Mouse (Mus musculus): ENCODE results near the gene Htatip2.

Gene Htatip2

GRCm38 (mm10) chr7:49786618-49787382, 27.9 kb downstream of the Htatip2 start:
- DNase-seq = peak; percentile 91 to 94

DNA sequence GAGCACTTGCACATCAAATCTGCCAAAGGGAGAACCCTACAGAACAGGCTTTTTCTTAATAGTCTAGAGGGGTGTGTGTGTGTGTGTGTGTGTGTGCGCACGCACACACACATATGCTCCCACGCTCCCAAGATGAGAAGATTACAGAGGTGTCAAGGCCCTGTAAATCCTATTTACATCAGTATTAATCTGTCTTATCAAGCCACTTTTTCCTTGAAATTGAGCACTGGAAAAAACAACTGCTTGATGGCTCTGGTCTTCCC, 28.4 kb downstream of the Htatip2 start:
- no peak for DNase-seq

GRCm38 (mm10) chr7:49794304-49794703, 35.4 kb downstream of the Htatip2 start:
- DNase-seq = no peak

GRCm38 (mm10) chr7:49797171-49797570, 38.3 kb downstream of the Htatip2 start:
- no peak for DNase-seq

DNA sequence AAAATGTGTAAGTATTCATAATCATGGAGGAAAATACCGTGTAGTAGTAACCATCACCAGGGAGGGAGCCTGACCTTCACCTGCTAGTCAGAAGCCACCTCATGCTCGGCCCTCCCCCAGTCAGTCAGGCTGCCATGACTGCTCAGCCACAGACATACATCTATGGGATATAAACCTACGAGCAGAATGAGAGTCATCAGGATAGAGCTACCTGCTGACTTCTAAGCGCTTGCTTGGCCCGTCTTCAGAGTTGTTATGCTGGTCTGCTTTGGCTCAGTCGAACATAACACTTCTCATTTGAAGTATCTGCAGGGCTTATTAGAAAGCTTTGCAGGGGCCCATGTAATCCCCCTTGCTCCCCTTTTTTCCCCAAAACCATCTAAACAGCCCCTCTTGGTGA, 44.6 kb downstream of the Htatip2 start:
- DNase-seq = no peak

DNA sequence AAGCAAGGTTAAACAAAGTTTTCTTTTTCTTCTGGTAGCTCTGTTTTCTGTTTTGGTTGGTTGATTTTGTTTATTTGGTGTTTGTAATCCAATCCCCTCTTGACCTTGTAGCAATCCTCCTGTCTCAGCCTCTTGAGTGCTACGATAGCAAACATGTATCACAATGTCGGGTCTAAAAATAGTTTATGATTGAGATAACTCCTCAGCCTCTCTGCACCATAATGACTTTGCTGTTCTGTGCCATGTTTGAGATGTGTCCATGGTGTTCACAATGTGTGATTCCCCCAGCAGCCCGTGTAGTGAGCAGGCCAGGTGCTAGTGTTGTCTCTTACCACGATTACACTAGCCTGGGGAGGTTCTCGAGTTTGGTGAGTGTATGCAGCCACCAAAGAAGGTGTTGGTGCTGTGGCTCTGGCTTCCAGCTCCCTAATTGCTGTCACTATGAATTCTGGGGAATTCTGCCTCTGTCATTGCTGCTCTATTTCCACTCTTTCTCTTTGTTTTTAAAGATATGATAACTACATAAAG, 45.8 kb downstream of the Htatip2 start:
- no peak for DNase-seq

- no peak for DNase-seq
Observed at GRCm38 (mm10) chr7:49805618-49806017, 46.7 kb downstream of the Htatip2 start.

GRCm38 (mm10) chr7:49807093-49807682, 48.3 kb downstream of the Htatip2 start:
- no peak for DNase-seq

- peak in 1 of 2 experiments; percentile 34 for DNase-seq
Observed at GRCm38 (mm10) chr7:49807846-49808622, 49.1 kb downstream of the Htatip2 start.

GRCm38 (mm10) chr7:49809100-49809499, 50.2 kb downstream of the Htatip2 start:
- DNase-seq = no peak

DNA sequence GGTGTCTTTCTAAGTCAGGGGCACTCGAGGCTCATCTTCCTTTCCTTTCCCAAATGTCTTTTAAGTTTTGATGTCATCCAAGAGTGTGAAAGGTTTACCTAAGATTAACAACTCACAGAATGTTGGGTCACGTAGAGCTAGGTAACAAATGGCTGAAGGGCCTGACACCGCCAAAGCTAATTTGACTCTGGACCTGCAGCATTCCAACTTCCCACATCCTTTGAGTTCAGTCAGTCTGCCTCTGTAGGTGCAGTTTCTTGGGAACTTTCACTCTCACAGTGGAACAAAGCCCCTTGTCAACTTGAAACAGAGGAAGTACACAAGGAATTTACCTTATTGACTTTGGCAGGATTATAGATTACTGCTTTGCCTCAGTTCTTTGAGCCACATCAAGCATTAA, 50.6 kb downstream of the Htatip2 start:
- DNase-seq = no peak

- DNase-seq = peak; percentile 38 to 49
Observed at GRCm38 (mm10) chr7:49811346-49811745, 52.4 kb downstream of the Htatip2 start.

GRCm38 (mm10) chr7:49819393-49819792, 60.5 kb downstream of the Htatip2 start:
- no peak for DNase-seq

GRCm38 (mm10) chr7:49821370-49821769, 62.5 kb downstream of the Htatip2 start:
- no peak for DNase-seq

GRCm38 (mm10) chr7:49822028-49822427, 63.1 kb downstream of the Htatip2 start:
- DNase-seq = no peak

Measured in cerebellum, postnatal 10 days (tissue).